In the genomic region with DNA sequence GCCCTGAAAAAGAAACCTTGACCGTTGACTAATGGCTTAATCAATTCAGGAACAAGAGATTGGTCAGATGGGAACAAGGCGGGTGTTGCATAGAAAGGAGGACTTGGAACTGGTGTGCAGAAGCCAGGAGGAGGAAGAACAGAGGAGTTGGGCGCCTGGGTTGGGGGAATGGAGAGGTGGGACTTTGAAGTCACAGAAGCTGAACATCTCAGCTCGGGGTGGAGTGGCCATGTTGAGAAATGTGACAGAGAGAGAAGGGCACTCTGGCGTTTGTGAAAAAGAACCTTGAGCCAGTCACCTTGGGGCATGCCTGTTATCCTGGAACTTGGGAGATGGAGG, we compare ENCODE assay signal across 11 mouse cellular contexts. TPM values are rescaled to one million over a fixed set of nuclear protein-coding genes. Genes with fewer than 3 reads are reported as not detected.
DNase-seq lines count a peak whose midpoint lies in the region; ATAC-seq and TF ChIP-seq lines count a peak whose summit lies in the region.
"Had no signal": no experiment of that assay in that cellular context is flagged by ENCODE, and none has a peak within 500 bp of the region (broad histone marks: within the 10 kb centered on the region; RNA-seq: fewer than 3 reads in every experiment).

No protein-coding gene starts in this region.

- intact Hi-C loops in heart, adult 2 months (cut with DNase I), result no loop called here

- no peak for DNase-seq in heart, adult 2 months
- no peak for DNase-seq in lung, postnatal 4 days
- DNase-seq in spleen, adult 12 weeks (ENCODE audit: low spot score), result no peak
- DNase-seq in MN1 (ENCODE audit: low spot score), result no peak
- DNase-seq: layer of hippocampus, postnatal 36 days; right cerebral cortex, postnatal 25 days had no signal

- no peaks in the 10 kb centered on the region for H3K9me3 ChIP-seq in heart, embryonic 11.5 days (replicated peaks; ENCODE audit: control insufficient read depth, low read length)
- H3K9me3 ChIP-seq in lung, embryonic 15.5 days, result no peaks in the 10 kb centered on the region
- H3K9me3 ChIP-seq in embryonic facial prominence, embryonic 15.5 days (replicated peaks), result no peaks in the 10 kb centered on the region
- no peaks in the 10 kb centered on the region for H3K9me3 ChIP-seq in liver, embryonic 15.5 days (replicated peaks)

- no peaks in the 10 kb centered on the region; the same call in 1 of the 2 replicates for H3K36me3 ChIP-seq in heart, adult 2 months (ENCODE audit: control insufficient read depth, insufficient read depth, low read length)
- H3K36me3 ChIP-seq in heart, embryonic 11.5 days (ENCODE audit: control insufficient read depth, insufficient read depth, low read length), result no peaks in the 10 kb centered on the region
- H3K36me3 ChIP-seq in lung, embryonic 15.5 days, result peaks cover 1% of the 10 kb centered on the region
- H3K36me3 ChIP-seq in embryonic facial prominence, embryonic 15.5 days, result 0 out of 2 replicates have a peak, but pooled peaks cover under 1% of the 10 kb centered on the region
- H3K36me3 ChIP-seq in liver, embryonic 15.5 days (replicated peaks), result peaks cover under 1% of the 10 kb centered on the region; the same call in 1 of the 2 replicates

- no peak for TF ChIP-seq CTCF in heart, adult 2 months (IDR thresholded peaks at IDR 0.05)

- peak overlapping the region; percentile 71; the same call in 1 of the 2 replicates for H3K4me3 ChIP-seq in heart, adult 2 months
- no peak overlapping the region for H3K4me3 ChIP-seq in heart, embryonic 11.5 days (ENCODE audit: low read depth, low read length)
- no peak overlapping the region for H3K4me3 ChIP-seq in lung, embryonic 15.5 days
- no peak overlapping the region for H3K4me3 ChIP-seq in embryonic facial prominence, embryonic 15.5 days (replicated peaks)
- H3K4me3 ChIP-seq in liver, embryonic 15.5 days (replicated peaks), result peak overlapping the region; percentile 59; the same call in 1 of the 2 replicates

- no peaks in the 10 kb centered on the region for H3K27me3 ChIP-seq in heart, adult 2 months (ENCODE audit: control insufficient read depth, insufficient read depth, low read length)
- 0 out of 2 replicates have a peak, but pooled peaks cover 2% of the 10 kb centered on the region for H3K27me3 ChIP-seq in heart, embryonic 11.5 days (ENCODE audit: control insufficient read depth, insufficient read depth, low read length)
- no peaks in the 10 kb centered on the region for H3K27me3 ChIP-seq in lung, embryonic 15.5 days
- H3K27me3 ChIP-seq in embryonic facial prominence, embryonic 15.5 days, result no peaks in the 10 kb centered on the region
- H3K27me3 ChIP-seq in liver, embryonic 15.5 days, result peaks cover 17% of the 10 kb centered on the region; the same call in 1 of the 2 replicates

- 43% methylated on average over 5 of the region's 5 CpGs for WGBS in heart, adult 2 months
- 59% methylated on average over 5 of the region's 5 CpGs for WGBS in heart, embryonic 11.5 days (ENCODE audit: insufficient replicate concordance)
- WGBS in lung, embryonic 15.5 days, result 51% methylated on average over 5 of the region's 5 CpGs
- WGBS in embryonic facial prominence, embryonic 15.5 days, result 60% methylated on average over 5 of the region's 5 CpGs
- 37% methylated on average over 5 of the region's 5 CpGs for WGBS in liver, embryonic 15.5 days (ENCODE audit: insufficient replicate concordance)

- H3K4me2 ChIP-seq in heart, embryonic 11.5 days, result no peak overlapping the region; the same call in 1 of the 2 replicates
- peak overlapping the region; percentile 77 for H3K4me2 ChIP-seq in lung, embryonic 15.5 days
- H3K4me2 ChIP-seq in embryonic facial prominence, embryonic 15.5 days (replicated peaks), result peak overlapping the region; percentile 85; the same call in 1 of the 2 replicates
- H3K4me2 ChIP-seq in liver, embryonic 15.5 days, result peak overlapping the region; percentile 71

- H3K27ac ChIP-seq in heart, adult 2 months, result peak overlapping the region; percentile 98
- H3K27ac ChIP-seq in heart, embryonic 11.5 days (ENCODE audit: low read depth, low read length), result no peak overlapping the region
- H3K27ac ChIP-seq in lung, embryonic 15.5 days, result no peak overlapping the region
- H3K27ac ChIP-seq in embryonic facial prominence, embryonic 15.5 days (replicated peaks), result 0 out of 2 replicates have a peak overlapping the region, but pooled peaks have one; percentile 29
- H3K27ac ChIP-seq in liver, embryonic 15.5 days (replicated peaks), result peak overlapping the region; percentile 10; the same call in 1 of the 2 replicates

- TF ChIP-seq POLR2A in heart, adult 2 months (IDR thresholded peaks at IDR 0.05; ENCODE audit: insufficient read depth, low read depth, low read length), result no peak

- ATAC-seq in heart, embryonic 11.5 days (replicated peaks; ENCODE audit: insufficient number of reproducible peaks, low FRiP score, low TSS enrichment), result no peak
- no peak for ATAC-seq in lung, embryonic 15.5 days (ENCODE audit: borderline replicate concordance, extremely low read depth, low FRiP score, low TSS enrichment)
- ATAC-seq in embryonic facial prominence, embryonic 15.5 days (ENCODE audit: insufficient number of reproducible peaks, low FRiP score, low TSS enrichment, low read depth), result no peak
- no peak for ATAC-seq in liver, embryonic 15.5 days (ENCODE audit: insufficient read depth)
- ATAC-seq: forebrain, embryonic 16.5 days had no signal

- H3K79me2 ChIP-seq in heart, adult 2 months (replicated peaks; ENCODE audit: control insufficient read depth, insufficient read depth, low read length), result no peaks in the 10 kb centered on the region

- TF ChIP-seq EP300 in heart, adult 2 months (IDR thresholded peaks at IDR 0.05; ENCODE audit: insufficient read depth, low read depth, low read length), result no peak

- no peak overlapping the region; the same call in 1 of the 2 replicates for H3K9ac ChIP-seq in heart, adult 2 months (ENCODE audit: low read depth, low read length)
- H3K9ac ChIP-seq in heart, embryonic 11.5 days (ENCODE audit: low read depth, low read length), result no peak overlapping the region
- H3K9ac ChIP-seq in lung, embryonic 15.5 days, result no peak overlapping the region
- H3K9ac ChIP-seq in embryonic facial prominence, embryonic 15.5 days, result no peak overlapping the region
- H3K9ac ChIP-seq in liver, embryonic 15.5 days, result no peak overlapping the region

- H3K4me1 ChIP-seq in heart, adult 2 months (ENCODE audit: control insufficient read depth, insufficient read depth, low read length), result peaks cover 37% of the 10 kb centered on the region
- H3K4me1 ChIP-seq in heart, embryonic 11.5 days (ENCODE audit: control insufficient read depth, insufficient read depth, low read length), result peaks cover 55% of the 10 kb centered on the region
- peaks cover 71% of the 10 kb centered on the region for H3K4me1 ChIP-seq in lung, embryonic 15.5 days
- peaks cover 74% of the 10 kb centered on the region for H3K4me1 ChIP-seq in embryonic facial prominence, embryonic 15.5 days
- peaks cover 68% of the 10 kb centered on the region for H3K4me1 ChIP-seq in liver, embryonic 15.5 days (replicated peaks)

RNA-seq across cellular contexts. Expression of a gene that starts 2.9 kb away (rescaled TPM):
- 10 to 100 TPM; 50.8 to 62.8 TPM for total RNA-seq in heart, adult 2 months (2021)
- polyA plus RNA-seq in heart, adult 2 months (2012; rRNA removed), result 57.1 and 59.7 TPM in 2 replicates
- polyA plus RNA-seq in heart, embryonic 11.5 days (2014; fragmentation: Nextera tagmentation; extraction: Ambion mirVana), result 33.3 and 37.0 TPM in 2 replicates
- polyA plus RNA-seq in lung, embryonic 15.5 days (2015; fragmentation: Nextera tagmentation; extraction: Ambion mirVana), result 88.3 and 101 TPM in 2 replicates
- 88.7 and 93.3 TPM in 2 replicates for polyA plus RNA-seq in embryonic facial prominence, embryonic 15.5 days (2015; fragmentation: Nextera tagmentation; extraction: Ambion mirVana)
- polyA plus RNA-seq in liver, embryonic 15.5 days (2015; fragmentation: Nextera tagmentation; extraction: Ambion mirVana), result 29.4 and 31.0 TPM in 2 replicates

RNA-seq across cellular contexts. Expression of a gene that starts 28.6 kb away (rescaled TPM):
- total RNA-seq in heart, adult 2 months (2021), result under 1 TPM in 1 of 2 experiments, not detected in 1; 0.08 TPM
- polyA plus RNA-seq in heart, adult 2 months (2012; rRNA removed), result 0.06 and 0.14 TPM in 2 replicates
- polyA plus RNA-seq in heart, embryonic 11.5 days (2014; fragmentation: Nextera tagmentation; extraction: Ambion mirVana), result not detected in 2 replicates
- polyA plus RNA-seq in lung, embryonic 15.5 days (2015; fragmentation: Nextera tagmentation; extraction: Ambion mirVana), result 0.31 and 0.36 TPM in 2 replicates
- 3.5 and 3.8 TPM in 2 replicates for polyA plus RNA-seq in embryonic facial prominence, embryonic 15.5 days (2015; fragmentation: Nextera tagmentation; extraction: Ambion mirVana)
- polyA plus RNA-seq in liver, embryonic 15.5 days (2015; fragmentation: Nextera tagmentation; extraction: Ambion mirVana), result 0.70 and 0.86 TPM in 2 replicates
- polyA plus RNA-seq: forebrain, embryonic 16.5 days had no signal

RNA-seq across cellular contexts. Expression of a gene that starts 31.6 kb away (rescaled TPM):
- under 1 TPM; 0.37 to 0.75 TPM for total RNA-seq in heart, adult 2 months (2021)
- polyA plus RNA-seq in heart, adult 2 months (2012; rRNA removed), result 0.76 and 3.1 TPM in 2 replicates
- 0.69 and 0.93 TPM in 2 replicates for polyA plus RNA-seq in heart, embryonic 11.5 days (2014; fragmentation: Nextera tagmentation; extraction: Ambion mirVana)
- polyA plus RNA-seq in lung, embryonic 15.5 days (2015; fragmentation: Nextera tagmentation; extraction: Ambion mirVana), result 5.0 and 5.8 TPM in 2 replicates
- polyA plus RNA-seq in embryonic facial prominence, embryonic 15.5 days (2015; fragmentation: Nextera tagmentation; extraction: Ambion mirVana), result 7.2 and 8.8 TPM in 2 replicates
- 0.64 and 0.79 TPM in 2 replicates for polyA plus RNA-seq in liver, embryonic 15.5 days (2015; fragmentation: Nextera tagmentation; extraction: Ambion mirVana)

RNA-seq across cellular contexts. Expression of a gene that starts 38.3 kb away (rescaled TPM):
- total RNA-seq in heart, adult 2 months (2021), result 10 to 100 TPM; 28.2 to 28.8 TPM
- 34.8 and 36.5 TPM in 2 replicates for polyA plus RNA-seq in heart, adult 2 months (2012; rRNA removed)
- 35.0 and 40.7 TPM in 2 replicates for polyA plus RNA-seq in heart, embryonic 11.5 days (2014; fragmentation: Nextera tagmentation; extraction: Ambion mirVana)
- polyA plus RNA-seq in lung, embryonic 15.5 days (2015; fragmentation: Nextera tagmentation; extraction: Ambion mirVana), result 79.1 and 82.5 TPM in 2 replicates
- polyA plus RNA-seq in embryonic facial prominence, embryonic 15.5 days (2015; fragmentation: Nextera tagmentation; extraction: Ambion mirVana), result 47.3 and 47.7 TPM in 2 replicates
- polyA plus RNA-seq in liver, embryonic 15.5 days (2015; fragmentation: Nextera tagmentation; extraction: Ambion mirVana), result 20.6 and 25.1 TPM in 2 replicates

Comparison
In these comparisons a context has a peak if more than half of its experiments do, and no peak if none do; other contexts are left out.
1. H3K27ac ChIP-seq: peak in heart, adult 2 months (single experiment), embryonic facial prominence, embryonic 15.5 days (single experiment) and liver, embryonic 15.5 days (single experiment); none in heart, embryonic 11.5 days (single experiment) and lung, embryonic 15.5 days (single experiment).
2. H3K4me3 ChIP-seq: peak in heart, adult 2 months (single experiment) and liver, embryonic 15.5 days (single experiment); none in heart, embryonic 11.5 days (single experiment), lung, embryonic 15.5 days (single experiment) and embryonic facial prominence, embryonic 15.5 days (single experiment).